Mouse (Mus musculus): ENCODE measurements around the gene Hvcn1.

DNA sequence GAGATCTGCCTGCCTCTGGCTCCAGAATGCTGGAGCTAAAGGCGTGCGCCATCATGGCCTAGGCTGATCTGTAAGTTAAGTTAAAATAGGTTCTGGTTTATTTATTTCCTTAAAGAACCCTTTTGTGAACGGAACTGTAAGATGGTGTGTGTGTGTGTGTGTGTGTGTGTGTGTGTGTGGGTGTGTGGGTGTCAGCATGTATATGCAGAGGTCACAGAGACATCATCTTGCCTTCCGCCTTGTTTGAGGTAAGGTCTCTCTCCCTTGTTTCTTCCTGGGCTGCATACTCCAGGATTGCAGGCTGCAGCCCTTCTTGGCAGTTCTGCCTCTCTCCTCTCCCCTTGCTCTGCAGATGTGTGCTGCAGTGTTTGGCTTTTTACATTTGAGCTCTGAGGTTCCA is 24.2 kb downstream of the Hvcn1 start:
- TF ChIP-seq CTCF (IDR thresholded peaks at IDR 0.05; ENCODE audit: low read depth, low read length) (no peak), GATA1 (IDR thresholded peaks at IDR 0.05; ENCODE audit: borderline replicate concordance, low read length) (no peak), TAL1 (conservative IDR thresholded peaks at IDR 0.05; ENCODE audit: low read depth, low read length) (no peak), POLR2AphosphoS5 (IDR thresholded peaks at IDR 0.05; ENCODE audit: insufficient replicate concordance, low read depth, low read length) (no peak)
